Mouse (Mus musculus) CH12.LX (cell line): ENCODE measurements around the gene Sv2b. TPM values are rescaled to one million over a fixed set of nuclear protein-coding genes. Genes with fewer than 3 reads are reported as not detected.

Source experiments
- DNase-seq: peaks from one replicate; pipeline ENCODE4 v3.0.0-alpha.2; 2013; ENCODE audit errors: extremely low read depth
- H3K27ac ChIP-seq: 2 replicates; pipeline ENCODE4 v1.5.1; 2012; ENCODE audit warnings: low read depth, mild to moderate bottlenecking, control low read depth, moderate library complexity; ENCODE audit not compliant: insufficient read depth
- H3K27me3 ChIP-seq: replicated peaks from 2 replicates; pipeline ENCODE3; 2012; ENCODE audit warnings: inconsistent platforms
- H3K36me3 ChIP-seq, 2 experiments: replicated peaks in 1 of 2; 2 replicates each; pipeline versions ENCODE3 to v1.6.1; 2012; ENCODE audit warnings: inconsistent platforms in 1 of 2, low read length in 1 of 2, mild to moderate bottlenecking in 1 of 2, mixed read lengths in 1 of 2, moderate library complexity in 1 of 2; ENCODE audit not compliant: control insufficient read depth in 1 of 2, insufficient read depth in 1 of 2
- H3K4me1 ChIP-seq, 2 experiments: 2 replicates each; pipeline ENCODE4 v1.6.1; 2012; ENCODE audit warnings: inconsistent platforms in 1 of 2, moderate library complexity in 1 of 2; ENCODE audit not compliant: insufficient read depth in 2 of 2, control insufficient read depth in 1 of 2
- H3K4me2 ChIP-seq: 2 replicates; pipeline ENCODE4 v1.6.1; 2012; ENCODE audit warnings: low read depth, mild to moderate bottlenecking, control low read depth; ENCODE audit not compliant: poor library complexity, insufficient read depth, severe bottlenecking
- H3K4me3 ChIP-seq, 3 experiments: fragments of 150-350 bp in 1 of 3; sonication (generic) in 1 of 3; replicated peaks in 1 of 3; 2 replicates each; pipeline versions ENCODE3 to v1.5.1; 2011 to 2012; ENCODE audit warnings: low read depth in 2 of 3, low read length in 2 of 3, mild to moderate bottlenecking in 2 of 3, moderate library complexity in 2 of 3, control low read depth in 1 of 3, improper control_type of control experiment in 1 of 3, inconsistent platforms in 1 of 3, mixed read lengths in 1 of 3; ENCODE audit not compliant: poor library complexity in 1 of 3
- H3K79me2 ChIP-seq: replicated peaks from 2 replicates; pipeline ENCODE4 v1.6.1; 2012; ENCODE audit warnings: mild to moderate bottlenecking, moderate library complexity; ENCODE audit not compliant: control insufficient read depth, poor library complexity, insufficient read depth, severe bottlenecking; ENCODE audit errors: extremely low read depth
- H3K9ac ChIP-seq: 2 replicates; pipeline ENCODE4 v1.6.1; 2012; ENCODE audit warnings: low read depth, mild to moderate bottlenecking, control low read depth, moderate library complexity; ENCODE audit not compliant: insufficient read depth
- H3K9me3 ChIP-seq: replicated peaks from 2 replicates; pipeline ENCODE3; 2012; ENCODE audit warnings: low read length, inconsistent platforms, mixed read lengths
- CHD1 ChIP-seq: IDR thresholded peaks from 2 replicates; pipeline ENCODE4 v1.6.1; 2012; ENCODE audit warnings: low read depth, low read length, improper control_type of control experiment, inconsistent platforms
- CHD2 ChIP-seq: IDR thresholded peaks from 2 replicates; pipeline ENCODE4 v1.6.1; 2011; ENCODE audit warnings: low read length, improper control_type of control experiment
- CTCF ChIP-seq, 2 experiments: IDR thresholded peaks in 1 of 2; conservative IDR thresholded peaks in 1 of 2; 2 replicates each; pipeline ENCODE4 v1.5.1; 2011 to 2012; ENCODE audit warnings: low read depth in 2 of 2, low read length in 2 of 2, improper control_type of control experiment in 1 of 2, inconsistent platforms in 1 of 2, mild to moderate bottlenecking in 1 of 2, moderate library complexity in 1 of 2
- E2F4 ChIP-seq: IDR thresholded peaks from 2 replicates; pipeline ENCODE4 v1.6.1; 2011; ENCODE audit warnings: low read depth, low read length, improper control_type of control experiment; ENCODE audit not compliant: insufficient replicate concordance
- ELF1 ChIP-seq: IDR thresholded peaks from 2 replicates; pipeline ENCODE4 v1.6.1; 2014; ENCODE audit warnings: low read depth, mild to moderate bottlenecking, inconsistent platforms, low read length, improper control_type of control experiment
- ETS1 ChIP-seq: conservative IDR thresholded peaks from 2 replicates; pipeline ENCODE4 v1.6.1; 2012; ENCODE audit warnings: low read depth, mild to moderate bottlenecking, inconsistent platforms, low read length, improper control_type of control experiment, moderate library complexity
- HCFC1 ChIP-seq: IDR thresholded peaks from 2 replicates; pipeline ENCODE4 v1.6.1; 2012; ENCODE audit warnings: low read depth, mild to moderate bottlenecking, inconsistent platforms, low read length, improper control_type of control experiment
- IRF4 ChIP-seq: IDR thresholded peaks from 2 replicates; pipeline ENCODE4 v1.6.1; 2014; ENCODE audit warnings: low read depth, mild to moderate bottlenecking, inconsistent platforms, low read length, improper control_type of control experiment
- JUN ChIP-seq: IDR thresholded peaks from 2 replicates; pipeline ENCODE4 v1.6.1; 2011; ENCODE audit warnings: low read depth, mild to moderate bottlenecking, low read length, improper control_type of control experiment, moderate library complexity; ENCODE audit not compliant: insufficient read depth
- KAT2A ChIP-seq: IDR thresholded peaks from 2 replicates; pipeline ENCODE4 v1.6.1; 2012; ENCODE audit warnings: low read length, improper control_type of control experiment, inconsistent platforms; ENCODE audit not compliant: insufficient replicate concordance
- MAFK ChIP-seq: IDR thresholded peaks from 2 replicates; pipeline ENCODE4 v1.6.1; 2011; ENCODE audit warnings: low read length, improper control_type of control experiment; ENCODE audit not compliant: insufficient replicate concordance
- MAX ChIP-seq: IDR thresholded peaks from 2 replicates; pipeline ENCODE4 v1.6.1; 2011; ENCODE audit warnings: low read length, improper control_type of control experiment
- MAZ ChIP-seq: IDR thresholded peaks from 2 replicates; pipeline ENCODE4 v1.6.1; 2012; ENCODE audit warnings: low read depth, mild to moderate bottlenecking, inconsistent platforms, low read length, improper control_type of control experiment, moderate library complexity
- MEF2A ChIP-seq: IDR thresholded peaks from 2 replicates; pipeline ENCODE4 v1.6.1; 2014; ENCODE audit warnings: low read depth, mild to moderate bottlenecking, inconsistent platforms, low read length, improper control_type of control experiment, borderline replicate concordance
- MXI1 ChIP-seq: IDR thresholded peaks from 2 replicates; pipeline ENCODE4 v1.6.1; 2011; ENCODE audit warnings: mild to moderate bottlenecking, low read depth, low read length, improper control_type of control experiment
- MYC ChIP-seq: IDR thresholded peaks from 2 replicates; pipeline ENCODE4 v1.6.1; 2011; ENCODE audit warnings: low read depth, mild to moderate bottlenecking, improper control_type of control experiment, low read length
- NELFE ChIP-seq: IDR thresholded peaks from 2 replicates; pipeline ENCODE4 v1.6.1; 2011; ENCODE audit warnings: low read depth, low read length, improper control_type of control experiment
- POLR2A ChIP-seq: IDR thresholded peaks from 2 replicates; pipeline ENCODE4 v1.6.1; 2011; ENCODE audit warnings: low read depth, mild to moderate bottlenecking, improper control_type of control experiment, low read length
- POLR2AphosphoS2 ChIP-seq: IDR thresholded peaks from 2 replicates; pipeline ENCODE4 v1.6.1; 2011; ENCODE audit warnings: low read depth, low read length, improper control_type of control experiment
- RAD21 ChIP-seq: IDR thresholded peaks from 2 replicates; pipeline ENCODE4 v1.6.1; 2011; ENCODE audit warnings: low read depth, mild to moderate bottlenecking, low read length, improper control_type of control experiment, moderate library complexity
- TBP ChIP-seq: conservative IDR thresholded peaks from 2 replicates; pipeline ENCODE4 v1.6.1; 2011; ENCODE audit warnings: low read depth, low read length, improper control_type of control experiment
- TCF12 ChIP-seq: IDR thresholded peaks from 2 replicates; pipeline ENCODE4 v1.6.1; 2014; ENCODE audit warnings: low read depth, mild to moderate bottlenecking, inconsistent platforms, low read length, improper control_type of control experiment
- UBTF ChIP-seq: IDR thresholded peaks from 2 replicates; pipeline ENCODE4 v1.6.1; 2012; ENCODE audit warnings: low read depth, mild to moderate bottlenecking, inconsistent platforms, low read length, improper control_type of control experiment, moderate library complexity
- USF2 ChIP-seq: conservative IDR thresholded peaks from 2 replicates; pipeline ENCODE4 v1.6.1; 2011; ENCODE audit warnings: low read depth, low read length, improper control_type of control experiment
- ZKSCAN1 ChIP-seq: IDR thresholded peaks from 2 replicates; pipeline ENCODE4 v1.6.1; 2012; ENCODE audit warnings: low read depth, inconsistent platforms, low read length, improper control_type of control experiment, borderline replicate concordance
- ZMIZ1 ChIP-seq: IDR thresholded peaks from 2 replicates; pipeline ENCODE4 v1.6.1; 2012; ENCODE audit warnings: low read depth, mild to moderate bottlenecking, inconsistent platforms, low read length, improper control_type of control experiment
- ZNF384 ChIP-seq: IDR thresholded peaks from 2 replicates; pipeline ENCODE4 v1.6.1; 2012; ENCODE audit warnings: low read depth, low read length, improper control_type of control experiment, inconsistent platforms
- dilution Hi-C: fragments of 300-500 bp; cut with MboI; formaldehyde crosslinking; loops from 2 replicates; pipeline ENCODE4 v1.14.3; 2020; ENCODE audit warnings: low sequenced_read_pairs; ENCODE audit not compliant: extremely low pct_unique_long_range_greater_than_20kb, extremely low pct_ligation_motif_present
- in situ Hi-C: fragments of 300-500 bp; cut with MboI; formaldehyde crosslinking; loops from 3 replicates; pipeline ENCODE4 v1.14.3; 2019; ENCODE audit warnings: low sequenced_read_pairs, low pct_ligation_motif_present, low pct_unique_long_range_greater_than_20kb, mixed read lengths
- polyA plus RNA-seq: library from polyadenylated mRNA; unstranded; fragments of >175 nt; gene quantifications from 2 replicates; pipeline ENCODE4 v1.2.1, GENCODE M21; 2012; ENCODE audit warnings: low read depth; ENCODE audit not compliant: insufficient read length
- total RNA-seq, 2 experiments: library from RNA; depleted of rRNA; stranded (reverse); fragments of 300-350 nt in 1 of 2; fragments of >200 nt in 1 of 2; gene quantifications; 2 replicates each; pipeline ENCODE4 v1.2.3; 2012 to 2014

Gene Sv2b
- total and polyA plus RNA-seq, 3 experiments, result 0.04 TPM; not detected in 2

DNA sequence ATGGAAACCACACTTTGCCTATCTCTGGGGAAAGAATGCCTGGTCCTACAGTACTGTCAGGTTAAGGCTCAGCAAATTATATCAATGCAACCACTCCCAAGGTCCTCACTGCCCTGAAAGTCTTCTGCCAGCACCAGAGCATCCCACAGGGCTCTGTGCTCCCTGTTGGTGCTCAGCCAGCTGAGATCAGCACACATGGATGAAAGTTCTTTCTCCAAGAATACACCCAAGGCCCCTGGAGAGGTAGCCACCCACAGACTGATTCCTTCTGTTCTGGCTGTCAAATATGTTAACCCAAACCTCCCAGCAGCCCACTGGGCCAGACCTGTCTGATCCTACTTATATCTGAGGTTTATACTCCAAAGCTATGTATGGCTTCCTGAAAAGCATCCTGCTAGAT, 32.3 kb downstream of the Sv2b start:
- Histone ChIP-seq H3K36me3 (no peaks in the 10 kb centered on the region), H3K4me1 (no peaks in the 10 kb centered on the region), H3K4me3 (no peak overlapping the region), H3K9me3 (peaks cover 5% of the 10 kb centered on the region), H3K4me2 (no peak overlapping the region), H3K79me2 (no peaks in the 10 kb centered on the region), H3K9ac (no peak overlapping the region), H3K27me3 (peaks cover 1% of the 10 kb centered on the region), H3K27ac (no peak overlapping the region)
- dilution Hi-C loops (no loop called here), in situ Hi-C loops (no loop called here)
- TF ChIP-seq CHD2 (no peak), E2F4 (no peak), CHD1 (no peak), MAFK (no peak), ZKSCAN1 (no peak), KAT2A (no peak), CTCF (conservative IDR thresholded peaks at IDR 0.05 in 1 of 2, IDR thresholded peaks at IDR 0.05 in 1 of 2; ENCODE audit: low read depth in 2 of 2, low read length in 2 of 2) (no peak), ELF1 (no peak), POLR2AphosphoS2 (no peak), ETS1 (no peak), ZMIZ1 (no peak), MAZ (no peak), MAX (no peak), IRF4 (no peak)
- DNase-seq, result no peak

DNA sequence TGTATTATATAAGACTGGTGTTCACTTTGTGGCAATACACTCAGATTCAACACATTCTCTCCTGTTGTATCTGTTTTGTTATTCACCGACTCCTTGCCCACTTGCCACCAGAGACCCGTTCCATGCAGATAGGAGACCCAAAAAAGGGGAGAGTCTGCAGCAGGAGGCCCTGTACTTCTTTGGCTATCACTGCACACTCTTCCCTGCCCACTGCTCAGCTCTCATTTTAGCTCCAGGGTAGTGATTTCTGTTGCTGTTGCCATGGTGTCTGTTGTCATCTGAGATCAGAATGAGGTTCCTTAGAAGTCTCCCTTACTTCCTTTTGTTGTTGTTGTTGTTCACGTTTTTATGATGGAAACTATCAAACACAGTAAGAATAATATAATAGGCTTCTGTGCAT, 34.5 kb downstream of the Sv2b start:
- no peak overlapping the region for H3K4me3 ChIP-seq
- no peaks in the 10 kb centered on the region for H3K4me1 ChIP-seq
- no peaks in the 10 kb centered on the region for H3K79me2 ChIP-seq
- in situ Hi-C loops, result no loop called here
- H3K9ac ChIP-seq, result no peak overlapping the region
- no peak overlapping the region for H3K27ac ChIP-seq
- H3K36me3 ChIP-seq, result no peaks in the 10 kb centered on the region
- DNase-seq, result no peak
- no peak overlapping the region for H3K4me2 ChIP-seq
- H3K9me3 ChIP-seq, result peaks cover 9% of the 10 kb centered on the region
- dilution Hi-C loops, result no loop called here
- TF ChIP-seq MYC (no peak), MAZ (no peak), HCFC1 (no peak), TBP (no peak), ZMIZ1 (no peak), NELFE (no peak), IRF4 (no peak), TCF12 (no peak), ZNF384 (no peak), MXI1 (no peak), UBTF (no peak), POLR2A (no peak), JUN (no peak), RAD21 (no peak), CHD1 (no peak), MEF2A (no peak), USF2 (no peak)
- H3K27me3 ChIP-seq, result peaks cover 1% of the 10 kb centered on the region
